Mouse (Mus musculus) hindbrain, embryonic 14.5 days (tissue): ENCODE measurements around the gene Utp3. TPM values are rescaled to one million over a fixed set of nuclear protein-coding genes. Genes with fewer than 3 reads are reported as not detected.
"Not testable (repeated sequence)": the region's sequence is repeated elsewhere in the genome, so short reads cannot be mapped to it uniquely, and the experiment has no call there.

ENCODE experiments used
- ATAC-seq: fragments of 200-750 bp; cut with Nextera tagmentation; 2 replicates; pipeline ENCODE4 v1.8.0; 2017; ENCODE audit warnings: moderate number of reproducible peaks, mild to moderate bottlenecking, moderate TSS enrichment, moderate library complexity; ENCODE audit not compliant: low FRiP score
- DNase-seq: peaks from one replicate; pipeline ENCODE4 v3.0.0-alpha.2; 2015; ENCODE audit warnings: low spot score
- H3K27ac ChIP-seq: fragments of 300-500 bp; sonication (generic); 2 replicates; pipeline ENCODE4 v1.5.1; 2014; ENCODE audit warnings: mild to moderate bottlenecking, moderate library complexity
- H3K27me3 ChIP-seq: fragments of 300-500 bp; sonication (generic); 2 replicates; pipeline ENCODE4 v1.6.1; 2014; ENCODE audit warnings: mild to moderate bottlenecking, low read length, mixed read lengths; ENCODE audit not compliant: control insufficient read depth, insufficient read depth
- H3K36me3 ChIP-seq: fragments of 300-500 bp; sonication (generic); replicated peaks from 2 replicates; pipeline ENCODE4 v1.6.1; 2014; ENCODE audit not compliant: control insufficient read depth, insufficient read depth
- H3K4me1 ChIP-seq: fragments of 300-500 bp; sonication (generic); replicated peaks from 2 replicates; pipeline ENCODE4 v1.6.1; 2014; ENCODE audit warnings: antibody characterized with exemption, low read length, mixed read lengths; ENCODE audit not compliant: control insufficient read depth, insufficient read depth
- H3K4me2 ChIP-seq: fragments of 300-500 bp; sonication (generic); replicated peaks from 2 replicates; pipeline ENCODE4 v1.6.1; 2014; ENCODE audit warnings: mild to moderate bottlenecking, moderate library complexity
- H3K4me3 ChIP-seq: fragments of 300-500 bp; sonication (generic); replicated peaks from 2 replicates; pipeline ENCODE4 v1.5.1; 2014; ENCODE audit warnings: mild to moderate bottlenecking, low read length
- H3K9ac ChIP-seq: fragments of 300-500 bp; sonication (generic); 2 replicates; pipeline ENCODE4 v1.6.1; 2014
- H3K9me3 ChIP-seq: fragments of 300-500 bp; sonication (generic); 2 replicates; pipeline ENCODE4 v1.6.1; 2016; ENCODE audit warnings: low read length; ENCODE audit not compliant: control insufficient read depth
- WGBS: fragments of 180-500 bp; shearing (Covaris S2); extraction: QIAGEN DNeasy Blood & Tissue Kit; methylation state at CpG from one replicate; pipeline ENCODE4 v1.1.7; 2014; 5-methylcytosine and 5-hydroxymethylcytosine counted together
- polyA plus RNA-seq: library from polyadenylated mRNA; unstranded; fragments of >200 nt; fragmentation: Nextera tagmentation; extraction: Ambion mirVana; gene quantifications from 2 replicates; pipeline ENCODE4 v1.2.1, GENCODE M21; 2014

Gene Utp3
- polyA plus RNA-seq, 1 experiment from 2014 or later: 36.6 TPM

- DNase-seq, H3K9me3 ChIP-seq, H3K9ac ChIP-seq, H3K27ac ChIP-seq, H3K4me1 ChIP-seq, H3K4me3 ChIP-seq, H3K4me2 ChIP-seq, H3K27me3 ChIP-seq, ATAC-seq, H3K36me3 ChIP-seq: not testable (repeated sequence)
- 92% methylated on average over 1 of the region's 1 CpGs for WGBS
These were observed 9.9 kb upstream of the Utp3 start for GRCm38 (mm10) chr5:88544411-88544810.

GRCm38 (mm10) chr5:88545536-88545935 lies 8.7 kb upstream of the Utp3 start:
- DNase-seq (no peak), ATAC-seq (no peak)
- H3K9me3 ChIP-seq: no peaks in the 10 kb centered on the region
- no peaks in the 10 kb centered on the region for H3K27me3 ChIP-seq
- H3K36me3 ChIP-seq: no peaks in the 10 kb centered on the region
- no peak overlapping the region for H3K4me2 ChIP-seq
- H3K9ac ChIP-seq: no peak overlapping the region
- H3K4me1 ChIP-seq: no peaks in the 10 kb centered on the region
- no peak overlapping the region for H3K4me3 ChIP-seq
- WGBS: 85% methylated on average over 7 of the region's 7 CpGs
- H3K27ac ChIP-seq: no peak overlapping the region

GRCm38 (mm10) chr5:88553271-88554085 lies 784 bp upstream of the Utp3 start:
- Histone ChIP-seq H3K36me3 (0 out of 2 replicates have a peak, but pooled peaks cover 4% of the 10 kb centered on the region), H3K4me2 (peak overlapping the region; percentile 67), H3K27me3 (no peaks in the 10 kb centered on the region), H3K9me3 (no peaks in the 10 kb centered on the region), H3K9ac (peak overlapping the region; percentile 75), H3K4me3 (peak overlapping the region; percentile 90), H3K27ac (peak overlapping the region; percentile 89), H3K4me1 (peaks cover 27% of the 10 kb centered on the region)
- WGBS: 9% methylated on average over 29 of the region's 29 CpGs
- ATAC-seq (peak; percentile 76), DNase-seq (no peak)

- DNase-seq (no peak), ATAC-seq (no peak)
- Histone ChIP-seq H3K9ac (no peak overlapping the region), H3K4me2 (no peak overlapping the region), H3K27me3 (no peaks in the 10 kb centered on the region), H3K4me3 (no peak overlapping the region), H3K27ac (no peak overlapping the region), H3K9me3 (no peaks in the 10 kb centered on the region), H3K4me1 (peaks cover 30% of the 10 kb centered on the region), H3K36me3 (0 out of 2 replicates have a peak, but pooled peaks cover 4% of the 10 kb centered on the region)
- WGBS: 59% methylated on average over 1 of the region's 1 CpGs
These were observed 4.7 kb downstream of the Utp3 start for GRCm38 (mm10) chr5:88558991-88559390.

GRCm38 (mm10) chr5:88561080-88561814 lies 7.0 kb downstream of the Utp3 start:
- WGBS: 84% methylated on average over 9 of the region's 9 CpGs
- Histone ChIP-seq H3K27me3 (no peaks in the 10 kb centered on the region), H3K9me3 (no peaks in the 10 kb centered on the region), H3K9ac (no peak overlapping the region), H3K4me1 (peaks cover 18% of the 10 kb centered on the region), H3K36me3 (0 out of 2 replicates have a peak, but pooled peaks cover 4% of the 10 kb centered on the region), H3K4me2 (no peak overlapping the region), H3K4me3 (no peak overlapping the region), H3K27ac (no peak overlapping the region)
- DNase-seq: no peak
- no peak for ATAC-seq

- Histone ChIP-seq H3K4me2 (no peak overlapping the region), H3K4me1 (peaks cover 22% of the 10 kb centered on the region; the same call in 1 of the 2 replicates), H3K9me3 (no peaks in the 10 kb centered on the region), H3K27me3 (no peaks in the 10 kb centered on the region), H3K36me3 (no peaks in the 10 kb centered on the region), H3K4me3 (no peak overlapping the region), H3K27ac (no peak overlapping the region), H3K9ac (no peak overlapping the region)
- WGBS: 77% methylated on average over 8 of the region's 8 CpGs
- ATAC-seq (no peak), DNase-seq (peak; percentile 6)
These were observed 8.9 kb downstream of the Utp3 start for GRCm38 (mm10) chr5:88562863-88563780.

- Histone ChIP-seq H3K4me2 (peak within 1 kb of the TSS; percentile 57), H3K27me3 (no peaks in the 10 kb centered on the region), H3K9me3 (no peaks in the 10 kb centered on the region), H3K27ac (peak within 1 kb of the TSS; percentile 89), H3K4me1 (peaks cover 22% of the 10 kb centered on the region; the same call in 1 of the 2 replicates), H3K36me3 (no peaks in the 10 kb centered on the region), H3K9ac (peak within 1 kb of the TSS; percentile 86), H3K4me3 (peak within 1 kb of the TSS; percentile 91)
- DNase-seq (peak; percentile 71), ATAC-seq (peak; percentile 85)
- under 1% methylated on average over 49 of the region's 71 CpGs for WGBS
These were observed 10.4 kb downstream of the Utp3 start, which contains the start of gene Rufy3 for GRCm38 (mm10) chr5:88564501-88565147. Gene Rufy3, plus strand, starts transcription at chr5:88565040.

GRCm38 (mm10) chr5:88565148-88566033 lies 11.1 kb downstream of the Utp3 start:
- ATAC-seq (peak; percentile 73), DNase-seq (peak; percentile 55)
- H3K27ac ChIP-seq: peak overlapping the region; percentile 89
- H3K4me3 ChIP-seq: peak overlapping the region; percentile 91
- H3K9ac ChIP-seq: peak overlapping the region; percentile 86
- H3K9me3 ChIP-seq: no peaks in the 10 kb centered on the region
- no peaks in the 10 kb centered on the region for H3K36me3 ChIP-seq
- peaks cover 22% of the 10 kb centered on the region; the same call in 1 of the 2 replicates for H3K4me1 ChIP-seq
- under 1% methylated on average over 72 of the region's 119 CpGs for WGBS
- peak overlapping the region; percentile 57 for H3K4me2 ChIP-seq
- H3K27me3 ChIP-seq: no peaks in the 10 kb centered on the region
